Mouse (Mus musculus): ENCODE measurements at regions not wholly inside any gene's neighbourhood (a gene's known extent, or its start where the extent isn't known, plus 50 kb on each side); places are given as distances from the start of the nearest gene placed in this dataset.

DNA sequence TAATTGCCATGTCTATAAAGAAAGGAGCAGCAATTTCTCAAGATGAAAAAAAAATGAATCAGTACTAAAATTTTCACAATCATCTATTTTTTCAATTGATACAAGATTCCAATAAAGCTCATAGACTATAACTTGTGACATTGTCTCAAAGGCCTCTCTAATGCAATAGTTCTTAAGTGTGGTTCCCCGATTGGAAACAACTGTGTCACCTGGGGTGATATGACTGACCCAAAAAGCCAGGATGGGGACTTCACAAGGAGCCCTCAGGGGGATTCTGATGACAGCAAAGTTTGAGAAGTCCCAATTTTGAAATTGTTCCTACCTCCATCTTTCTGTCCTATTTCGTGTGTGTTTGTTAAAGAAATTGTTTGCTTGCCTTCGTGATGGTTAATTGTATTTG lies 143.3 kb upstream of the Fndc3a start:
- DNase-seq (ENCODE audit: low read depth), result no peak

DNA sequence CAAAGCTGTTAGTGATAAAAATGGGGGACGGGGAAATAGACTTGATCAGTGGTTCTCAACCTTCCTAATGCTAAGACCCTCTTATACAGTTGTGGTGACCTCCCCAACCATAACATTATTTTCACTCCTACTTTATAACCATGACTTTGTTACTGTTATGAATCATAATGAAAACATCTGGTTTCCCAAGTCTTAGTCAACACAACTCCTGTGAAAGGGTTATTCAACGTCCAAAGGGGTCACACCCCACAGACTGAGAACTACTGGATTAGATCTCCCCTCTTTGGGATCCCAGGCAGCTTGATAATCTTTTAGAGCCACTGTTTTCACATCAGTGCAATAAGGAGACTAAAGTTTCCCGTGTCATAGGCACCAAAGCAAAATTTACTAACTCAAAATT lies 141.1 kb upstream of the Fndc3a start:
- peak; percentile 28 for DNase-seq (ENCODE audit: low read depth)

DNA sequence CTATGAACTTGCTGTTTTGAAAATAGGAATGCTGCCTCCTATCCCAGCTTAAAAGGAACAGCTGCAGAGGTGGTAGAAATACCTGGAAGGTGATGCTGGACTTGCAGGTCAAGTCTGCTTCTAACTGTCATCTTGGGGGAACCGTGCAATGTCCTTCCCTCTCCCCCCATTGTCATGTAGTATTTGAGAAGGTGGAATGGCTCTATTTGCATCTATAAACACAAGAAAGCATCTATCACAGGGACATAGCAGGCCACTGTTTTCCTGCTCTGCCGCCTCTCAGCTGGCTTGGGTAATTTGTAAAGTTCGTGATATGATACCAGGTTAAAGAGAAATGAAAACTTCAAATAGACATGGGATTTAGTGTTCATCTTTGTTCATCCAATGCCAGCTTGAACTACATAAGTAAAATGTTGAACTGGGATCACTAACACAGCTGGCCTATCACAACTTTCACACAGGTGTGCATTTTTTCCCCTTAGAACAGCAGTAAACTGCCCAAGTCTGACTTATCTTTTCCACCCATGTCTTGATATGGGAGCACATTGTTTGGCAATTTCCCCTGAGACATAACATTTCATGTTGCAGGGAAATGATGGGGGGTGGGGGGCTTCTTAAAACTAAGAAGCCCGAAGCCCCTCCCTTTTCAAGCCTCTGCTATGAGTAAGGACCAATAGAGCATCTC lies 138.6 kb upstream of the Fndc3a start:
- no peak for DNase-seq (ENCODE audit: low read depth)

DNA sequence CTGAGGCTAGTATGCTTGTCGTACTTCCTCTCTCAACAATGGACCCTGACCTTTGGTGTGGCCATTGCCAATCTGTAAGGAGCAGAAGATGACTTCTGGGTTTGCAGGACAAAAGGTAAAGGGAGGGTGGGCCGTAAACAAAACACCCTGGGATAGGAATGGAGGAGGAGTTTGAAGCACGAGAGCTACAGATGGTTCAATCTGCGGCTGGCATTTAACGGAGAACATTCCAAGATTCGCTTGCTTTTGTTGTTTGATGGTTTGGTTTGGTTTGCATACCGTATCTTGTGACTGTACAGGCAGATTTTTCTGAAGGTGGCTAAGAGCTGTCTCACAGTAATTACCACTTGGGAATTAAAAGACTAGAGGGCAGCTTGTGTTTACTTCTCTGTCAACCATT lies 137.7 kb upstream of the Fndc3a start:
- no peak for DNase-seq (ENCODE audit: low read depth)

DNA sequence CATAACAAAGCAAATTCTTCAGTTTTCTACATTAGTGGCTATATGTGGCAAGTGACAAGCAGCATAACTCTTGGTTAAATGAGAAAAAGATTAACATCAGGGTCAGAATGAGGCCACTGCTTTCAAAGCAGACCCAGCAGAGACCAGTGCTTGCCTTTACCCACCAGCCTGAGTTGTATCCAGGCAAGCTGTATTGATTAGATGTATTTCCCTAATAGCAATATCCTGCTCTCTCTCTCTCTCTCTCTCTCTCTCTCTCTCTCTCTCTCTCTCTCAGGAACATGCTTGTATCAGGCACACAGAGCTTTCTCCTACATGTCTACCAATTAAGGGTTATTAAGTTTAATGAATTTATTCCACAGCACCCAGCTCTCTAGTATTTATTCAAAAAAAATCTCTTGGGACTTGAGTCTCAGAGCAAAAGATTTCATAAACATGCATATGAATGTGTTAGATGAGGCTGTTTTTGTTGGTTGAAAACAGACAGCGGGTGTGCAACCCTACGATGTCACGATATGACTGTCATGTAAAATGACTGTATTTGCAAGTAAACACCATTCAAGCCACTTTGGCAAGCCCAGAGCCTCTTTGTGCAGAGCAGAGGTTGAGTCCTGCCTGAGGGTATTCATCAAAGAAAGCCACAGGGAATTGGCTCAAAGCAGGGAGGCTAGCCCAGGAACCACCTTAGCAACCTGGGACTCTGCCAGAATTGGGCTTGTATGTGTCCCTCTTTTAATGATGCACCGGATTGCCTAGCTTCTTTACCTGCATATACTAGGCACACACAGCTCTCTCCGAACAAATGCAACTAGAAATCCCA lies 136.0 kb upstream of the Fndc3a start:
- DNase-seq (ENCODE audit: low read depth), result no peak

DNA sequence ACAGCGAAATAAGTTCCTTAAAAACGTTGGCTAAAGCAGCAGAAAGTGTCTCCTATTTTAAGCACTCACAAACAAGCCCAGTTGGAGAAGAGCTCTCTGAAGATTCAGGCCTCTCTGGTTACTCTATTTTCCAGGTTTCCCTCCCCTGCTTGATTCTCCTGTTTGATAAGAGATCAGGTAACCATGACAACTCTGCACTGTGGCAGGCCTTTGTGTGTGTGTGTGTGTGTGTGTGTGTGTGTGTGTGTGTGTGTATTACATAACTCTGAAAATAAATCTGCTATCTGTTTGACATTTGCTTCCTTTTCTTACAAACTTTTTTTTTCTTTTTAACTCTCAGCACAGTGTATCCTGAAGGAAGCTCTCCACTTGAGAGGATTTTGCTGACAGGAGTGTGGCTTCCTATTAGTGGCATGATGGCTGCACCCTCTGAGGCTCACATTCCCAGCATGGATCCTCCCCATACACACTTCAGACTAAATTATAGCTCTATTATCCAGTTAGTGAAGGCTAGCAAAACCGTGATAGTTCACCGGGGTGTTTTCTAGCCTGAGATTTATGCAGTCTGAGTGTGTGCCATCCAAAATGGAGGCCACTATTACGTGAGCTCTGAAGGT lies 135.1 kb upstream of the Fndc3a start:
- DNase-seq (ENCODE audit: low read depth), result no peak

DNA sequence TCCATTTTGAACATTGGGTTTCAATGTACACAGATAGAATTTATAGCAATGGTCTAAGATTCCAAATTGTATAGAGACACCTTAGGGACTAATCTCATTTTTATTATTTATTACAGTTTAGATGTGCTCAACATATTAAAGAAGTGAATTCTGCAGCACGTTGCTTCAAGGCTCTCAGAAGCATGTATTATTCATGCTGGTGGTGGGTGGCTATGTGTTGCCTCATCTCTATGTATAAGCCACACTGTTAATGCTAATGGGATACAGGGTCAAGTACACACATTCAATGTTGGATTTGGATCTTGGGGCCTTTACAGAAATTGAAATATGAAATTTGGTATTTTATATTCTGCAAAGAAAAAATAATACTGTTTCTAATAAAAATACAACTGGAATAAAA lies 131.9 kb upstream of the Fndc3a start:
- no peak for DNase-seq (ENCODE audit: low read depth)

DNA sequence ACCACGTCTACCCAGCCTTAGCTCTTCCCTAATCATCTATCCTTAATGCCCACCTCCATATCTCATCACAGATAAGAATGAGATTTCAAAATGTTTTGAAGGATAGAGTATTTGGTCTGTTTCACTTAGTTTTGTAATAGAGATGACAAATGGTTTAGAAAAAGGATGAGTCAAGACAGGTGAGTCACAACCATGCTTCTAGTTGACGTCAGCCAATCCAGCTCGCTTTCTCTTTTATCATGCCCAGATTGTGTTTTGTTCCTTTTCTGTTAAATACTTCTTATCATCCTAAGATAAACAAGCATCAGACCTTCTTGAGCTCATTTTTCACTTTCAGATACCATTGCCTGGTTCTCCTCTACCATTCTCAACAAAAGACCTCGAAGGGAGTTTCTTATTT lies 125.4 kb upstream of the Fndc3a start:
- peak; percentile 44 for DNase-seq (ENCODE audit: low read depth)

DNA sequence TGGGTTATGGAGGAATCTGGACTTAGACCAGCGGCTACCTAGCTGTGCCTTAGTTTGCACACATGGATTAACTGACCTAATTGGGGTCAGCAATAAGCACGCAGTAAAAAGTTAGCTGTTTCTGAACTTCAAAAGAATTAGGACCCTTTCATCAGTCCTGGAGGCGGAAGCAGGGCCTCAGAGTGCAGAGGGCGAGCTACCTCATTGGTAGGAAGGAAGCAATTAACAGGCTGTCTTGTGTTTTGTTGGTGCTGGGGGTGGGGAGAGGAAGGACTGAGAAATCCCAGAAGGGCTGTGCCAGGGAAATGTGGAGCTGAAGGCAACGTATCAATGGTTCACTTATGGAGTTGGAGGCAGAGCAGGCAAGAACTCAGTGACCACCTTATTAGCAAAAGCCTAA lies 119.5 kb upstream of the Fndc3a start:
- DNase-seq (ENCODE audit: low read depth), result no peak

DNA sequence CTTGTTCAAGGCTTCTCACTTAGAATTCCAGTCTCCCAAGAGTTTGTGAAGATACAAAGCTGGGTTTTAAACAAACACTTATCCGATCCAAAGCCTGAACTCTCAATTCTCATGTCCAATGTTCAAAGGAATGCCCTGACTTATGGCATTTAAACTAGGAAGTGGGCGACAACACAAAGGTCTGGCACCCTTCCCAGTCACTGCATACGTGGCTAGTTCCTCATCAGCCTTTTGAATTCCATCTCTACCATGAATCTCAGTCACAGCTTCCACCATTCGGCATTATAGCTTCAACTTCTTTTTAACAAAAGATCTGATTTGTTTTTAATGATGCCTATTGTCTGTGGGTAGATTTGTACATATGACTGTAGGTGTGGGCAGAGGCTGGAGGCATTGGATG lies 115.7 kb upstream of the Fndc3a start:
- peak; percentile 44 for DNase-seq (ENCODE audit: low read depth)

DNA sequence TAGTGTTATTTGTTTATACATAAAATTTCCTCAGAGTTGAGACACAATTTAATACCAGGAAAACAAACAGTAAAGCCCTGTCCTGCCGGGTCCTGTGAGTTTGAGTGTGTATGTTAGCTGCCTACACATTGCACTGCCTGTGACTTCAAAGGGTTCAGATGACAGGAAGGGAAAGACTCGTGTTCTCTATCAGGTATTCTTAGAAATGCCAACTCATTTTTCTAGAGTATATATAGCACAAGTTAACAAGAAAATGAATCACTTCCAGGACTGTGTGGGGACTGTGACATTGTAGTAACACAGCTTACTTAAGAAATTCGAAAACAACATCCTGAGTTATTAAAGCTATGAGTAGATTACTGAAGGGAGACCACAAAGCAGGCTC lies 112.4 kb upstream of the Fndc3a start:
- no peak for DNase-seq (ENCODE audit: low read depth)

DNA sequence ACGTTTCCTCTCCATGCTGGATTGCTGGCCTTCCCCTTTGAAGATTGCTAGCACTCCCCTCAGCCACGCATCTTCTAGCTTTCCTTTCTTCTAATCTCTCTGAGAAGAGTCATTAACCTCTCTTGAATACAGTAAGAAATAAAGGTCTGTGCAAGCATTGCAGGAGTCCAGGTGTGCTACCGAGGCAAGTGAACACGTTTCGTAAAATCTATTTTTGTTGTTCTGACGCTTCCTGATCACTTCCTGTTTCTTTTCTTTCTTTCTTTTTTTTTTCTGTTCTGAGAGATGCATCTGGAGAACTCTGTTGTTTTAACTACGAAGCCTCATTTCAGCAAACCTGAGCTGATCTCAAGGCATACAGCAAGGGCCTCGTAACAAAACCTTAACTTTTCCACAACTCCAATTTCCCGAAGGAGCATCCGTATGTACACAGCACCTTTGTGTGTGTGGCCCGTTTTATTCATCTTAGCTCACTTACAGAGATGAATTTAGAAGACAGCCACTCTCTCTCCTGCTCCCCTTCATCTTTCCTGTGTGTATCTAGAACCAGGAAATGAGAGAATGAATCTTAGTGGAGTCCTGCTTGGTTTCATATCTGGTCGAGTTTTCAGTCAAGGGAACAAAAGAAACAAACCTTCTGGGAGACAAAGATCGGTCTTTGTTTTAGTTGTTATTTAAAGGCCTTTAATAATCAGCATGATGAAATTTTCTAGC lies 111.9 kb upstream of the Fndc3a start:
- DNase-seq (ENCODE audit: low read depth), result no peak

DNA sequence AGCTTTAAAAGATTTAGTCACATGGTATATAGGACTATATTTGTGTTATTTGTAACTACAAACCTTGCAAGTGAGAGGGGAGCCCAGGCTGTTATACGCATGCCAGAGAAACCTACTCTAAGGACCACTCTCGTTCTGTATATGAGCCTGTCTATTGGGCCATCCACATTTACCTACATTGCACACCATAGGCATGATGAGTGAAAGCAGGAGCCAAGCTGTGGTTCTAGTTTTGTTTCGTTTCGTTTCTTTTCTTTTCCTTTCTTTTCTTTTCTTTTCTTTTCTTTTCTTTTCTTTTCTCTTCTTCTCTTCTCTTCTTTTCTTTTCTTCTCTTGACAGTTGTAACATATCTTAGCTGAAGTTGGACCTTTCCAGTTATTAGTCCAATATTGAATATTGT lies 109.2 kb upstream of the Fndc3a start:
- DNase-seq (ENCODE audit: low read depth), result no peak

DNA sequence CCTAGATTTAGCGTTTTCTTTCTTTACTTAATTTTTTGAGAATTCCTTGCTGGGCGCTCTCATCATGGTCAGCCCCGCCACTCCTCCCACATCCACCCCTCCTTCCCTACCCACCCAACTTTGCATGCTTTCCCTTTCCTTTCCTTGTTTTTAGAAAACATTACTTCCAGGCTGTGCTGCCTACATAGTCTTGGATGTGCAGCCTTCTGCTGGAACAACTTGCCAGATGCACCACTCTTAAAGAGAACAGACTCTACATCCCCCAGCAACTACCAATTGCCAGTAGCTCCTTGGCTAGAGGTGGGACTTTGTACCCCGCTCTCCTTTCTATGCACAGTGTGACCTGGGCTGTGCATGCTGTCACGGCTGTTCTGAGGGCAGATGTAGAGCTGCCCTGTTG lies 108.0 kb upstream of the Fndc3a start:
- DNase-seq (ENCODE audit: low read depth), result no peak

DNA sequence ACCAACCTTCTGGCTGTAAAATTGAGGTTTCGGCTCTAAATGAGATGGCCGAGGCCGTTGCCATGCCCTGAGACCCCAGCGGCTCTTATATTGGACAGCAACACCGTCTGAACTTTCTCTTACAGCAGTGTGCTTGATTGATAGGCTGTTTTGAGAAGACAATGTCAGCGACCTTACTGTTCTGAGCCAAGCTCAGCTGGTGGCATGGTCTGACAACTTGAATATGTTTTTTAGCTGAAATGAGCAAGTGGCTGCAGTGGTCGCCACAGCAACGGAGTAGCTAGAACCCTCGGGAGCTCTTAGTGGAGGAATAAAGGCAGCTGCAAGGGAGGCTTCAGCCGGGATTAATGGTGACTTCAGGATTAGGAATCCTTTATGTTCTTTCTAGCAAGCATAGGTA lies 107.0 kb upstream of the Fndc3a start:
- DNase-seq (ENCODE audit: low read depth), result peak; percentile 40

DNA sequence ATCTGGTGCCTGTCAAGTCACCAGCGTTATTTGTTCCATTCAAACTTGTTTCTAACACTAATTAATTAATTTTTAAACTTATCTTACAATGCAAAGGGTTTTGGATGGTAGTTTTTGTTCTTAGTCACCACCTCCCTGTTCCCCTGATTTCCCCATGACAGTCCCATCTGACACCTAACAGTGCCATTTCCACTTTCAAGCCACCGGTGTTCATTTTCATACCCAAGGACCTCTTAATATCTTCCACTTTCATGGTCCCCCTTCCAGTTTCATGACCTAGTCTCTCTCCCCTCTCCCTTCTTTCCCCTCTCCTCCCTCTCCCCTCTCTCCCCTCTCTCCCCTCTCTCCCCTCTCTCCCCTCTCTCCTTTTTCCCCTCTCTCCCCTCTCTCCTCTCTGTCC lies 99.3 kb upstream of the Fndc3a start:
- no peak for DNase-seq (ENCODE audit: low read depth)

DNA sequence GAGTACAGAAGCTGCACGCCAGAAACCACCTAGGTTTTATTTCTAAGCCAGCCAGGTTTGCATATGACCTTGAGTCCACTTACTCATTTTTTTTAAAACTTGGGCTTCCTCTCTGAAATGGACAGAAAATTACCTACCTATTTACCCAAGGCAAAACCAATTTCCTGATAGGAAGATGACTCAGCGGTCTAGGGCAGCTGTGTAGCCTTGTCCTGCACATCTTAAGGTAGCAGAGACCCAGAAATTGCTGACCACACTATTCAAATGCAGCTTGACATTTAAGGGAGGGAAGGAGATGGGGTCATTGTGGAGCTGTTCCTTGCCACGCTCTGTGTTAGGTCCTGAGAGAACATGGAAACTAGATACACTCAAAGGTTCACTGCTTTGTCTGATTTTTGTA lies 98.1 kb upstream of the Fndc3a start:
- no peak for DNase-seq (ENCODE audit: low read depth)

DNA sequence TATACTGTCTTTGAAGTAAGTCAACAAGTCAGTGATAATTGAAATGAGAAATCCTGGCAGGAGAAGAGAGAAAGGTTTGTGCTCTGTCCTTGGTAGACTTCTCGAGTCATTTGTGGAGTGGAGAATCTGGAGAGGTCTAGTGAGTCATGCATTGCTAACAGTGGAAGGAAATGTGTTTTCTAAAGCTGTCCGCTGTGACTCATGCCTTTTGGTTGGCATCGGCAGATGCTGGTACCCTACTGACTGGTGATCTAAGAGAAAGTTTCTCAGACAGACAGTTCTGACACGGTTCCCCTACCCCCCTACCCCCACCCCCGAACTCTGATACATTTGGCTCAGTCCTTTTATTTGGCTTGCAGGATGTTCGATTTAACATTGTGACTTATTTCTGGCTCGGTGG lies 97.5 kb upstream of the Fndc3a start:
- peak; percentile 81 for DNase-seq (ENCODE audit: low read depth)

DNA sequence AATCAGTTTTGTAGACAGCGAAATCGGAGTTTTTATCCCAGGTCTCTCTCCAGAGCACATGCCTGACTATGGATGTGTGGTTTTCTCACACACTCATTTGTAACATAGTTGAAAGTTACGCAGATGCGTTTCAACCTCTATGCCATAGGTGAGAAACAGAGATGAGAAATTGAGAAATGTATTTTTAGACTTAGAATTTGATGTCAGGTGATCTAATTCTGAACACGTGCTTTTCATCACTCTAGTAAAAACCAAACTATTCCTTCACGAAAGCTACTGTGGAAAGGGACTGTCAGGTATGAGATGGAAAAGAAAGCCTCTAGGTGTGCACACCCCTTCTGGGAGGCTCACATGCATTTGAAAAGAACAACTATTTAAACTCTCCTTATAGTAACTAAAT lies 96.8 kb upstream of the Fndc3a start:
- DNase-seq (ENCODE audit: low read depth), result no peak

DNA sequence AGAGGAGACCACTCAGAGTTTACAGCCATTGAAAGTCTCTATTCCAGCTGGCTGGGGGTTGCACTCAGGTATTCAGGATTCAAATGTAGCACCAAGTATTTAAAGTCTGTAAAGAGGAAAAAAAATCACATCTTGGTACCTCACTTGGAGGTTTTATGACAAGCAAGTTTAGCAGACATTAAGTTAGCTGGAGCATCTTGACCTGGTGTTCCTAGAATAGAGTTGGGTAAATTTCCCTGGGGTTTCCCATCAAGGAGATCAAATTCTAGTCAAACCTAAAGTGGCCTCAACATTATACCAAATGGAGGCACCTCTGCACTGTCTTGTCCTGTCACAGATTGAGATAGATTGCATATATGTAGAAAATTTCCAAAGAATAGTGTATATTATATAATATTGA lies 93.8 kb upstream of the Fndc3a start:
- DNase-seq (ENCODE audit: low read depth), result no peak

DNA sequence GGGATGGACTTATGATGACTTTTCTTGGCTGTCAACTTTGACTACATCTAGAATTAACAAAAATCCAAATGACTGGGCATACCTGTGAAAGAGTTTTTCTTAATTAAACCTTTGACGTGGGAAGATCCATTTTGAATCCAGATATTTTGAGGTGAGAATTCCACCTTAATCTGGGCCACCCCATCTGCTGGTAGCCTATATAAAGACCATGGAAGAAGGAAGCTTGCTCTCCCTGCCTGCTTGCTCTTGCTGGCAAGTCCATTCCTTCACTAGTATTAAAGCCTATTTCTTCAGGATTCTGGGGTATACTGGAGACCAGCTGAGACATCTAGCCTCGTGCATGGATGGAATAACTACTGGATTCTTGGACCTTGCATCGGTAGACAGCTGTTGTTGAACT lies 80.9 kb upstream of the Fndc3a start:
- no peak for DNase-seq (ENCODE audit: low read depth)

DNA sequence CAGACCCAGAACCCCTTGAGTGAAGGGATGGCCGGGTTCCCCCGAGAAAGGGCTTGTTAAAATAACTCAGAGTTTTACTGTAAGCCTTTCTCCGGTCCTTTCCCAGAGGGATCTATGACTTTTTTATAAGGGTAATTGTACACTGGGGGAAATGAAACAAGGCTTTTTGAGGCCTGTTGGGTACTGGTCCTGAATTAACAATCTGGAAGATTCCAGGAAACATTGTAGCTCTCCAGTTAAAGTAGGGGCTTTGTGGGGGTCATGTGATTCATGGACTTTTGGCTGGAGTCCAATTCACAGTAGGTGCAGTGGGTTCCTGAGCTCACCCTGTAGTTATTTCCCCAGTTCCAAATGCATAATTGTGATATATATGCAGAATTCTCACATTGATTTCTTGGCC lies 77.1 kb upstream of the Fndc3a start:
- DNase-seq (ENCODE audit: low read depth), result no peak

DNA sequence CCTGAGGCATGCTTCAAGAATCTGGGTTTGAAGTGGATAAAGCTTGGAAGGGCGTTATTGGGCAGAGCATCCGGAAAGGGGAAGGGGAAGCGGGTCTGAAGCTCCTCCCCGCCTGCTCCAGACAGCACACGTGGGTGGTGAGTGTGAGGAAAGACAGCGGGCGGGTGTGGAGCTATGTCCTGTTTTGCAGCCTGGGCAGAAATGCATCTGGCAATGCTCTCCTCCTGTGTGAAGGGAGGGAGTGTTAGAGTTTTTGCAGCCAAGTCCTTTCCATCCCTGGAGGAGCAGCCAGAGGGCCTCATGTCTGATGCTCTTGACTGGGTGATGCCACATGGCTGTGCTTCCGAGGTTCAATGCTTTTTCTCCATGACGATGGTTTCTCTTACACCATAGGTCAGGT lies 73.4 kb upstream of the Fndc3a start:
- DNase-seq (ENCODE audit: low read depth), result peak; percentile 31
